Mouse (Mus musculus): Measurements from ENCODE around the gene Jak2. TPM values are rescaled to one million over a fixed set of nuclear protein-coding genes. Genes with fewer than 3 reads are reported as not detected.

Gene Jak2
- 10 to 100 TPM; 26.1 to 27.5 TPM for total RNA-seq (2021)

DNA sequence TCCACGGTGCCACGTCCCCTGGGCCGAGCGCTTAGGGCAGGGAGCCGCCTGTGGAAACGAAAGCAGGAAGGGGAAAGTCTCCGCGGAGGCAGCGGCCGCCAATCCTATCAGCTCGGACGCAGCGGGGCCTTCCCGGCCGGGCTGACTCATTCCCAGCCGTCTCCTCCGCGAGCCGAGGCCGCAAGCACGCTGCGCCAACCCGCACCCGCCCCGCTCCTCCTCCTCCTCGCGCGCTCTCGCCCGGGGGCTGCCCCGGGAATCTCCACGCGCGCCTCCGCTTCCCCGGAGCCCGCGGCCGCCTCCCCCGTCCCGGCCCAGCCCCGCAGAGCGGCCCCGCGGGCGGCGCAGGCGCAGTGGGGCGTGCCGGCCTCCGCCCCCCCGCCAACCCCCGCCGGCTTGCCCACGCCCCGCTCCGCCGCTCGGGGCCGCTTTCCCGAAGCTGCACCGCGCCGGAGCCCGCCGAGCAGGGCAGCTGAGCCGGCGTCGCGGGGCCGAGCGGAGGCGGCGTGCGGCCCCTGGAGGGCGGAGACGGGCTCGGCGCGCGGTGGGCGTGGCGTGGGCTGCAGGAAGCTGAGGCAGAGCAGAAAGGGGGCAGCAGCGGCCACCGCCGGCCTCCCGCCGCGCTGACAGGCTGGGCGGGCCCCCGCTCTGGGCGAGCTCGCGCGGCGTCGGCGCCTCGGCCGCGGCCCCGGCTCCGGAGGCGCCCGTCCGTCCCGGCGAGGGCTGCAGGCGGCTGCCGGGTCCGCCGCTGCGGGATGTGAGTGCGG is at the start of gene Jak2:
Gene Jak2 (plus strand): TSS at position 638 of the 767 bp plus-strand sequence.
- DNase-seq (ENCODE audit: extremely low spot score in 1 of 2, low spot score in 1 of 2), result peak; percentile 77 to 85

- DNase-seq (ENCODE audit: extremely low spot score in 1 of 2, low spot score in 1 of 2), result no peak
Measured at GRCm38 (mm10) chr19:29203337-29203736, 48.3 kb upstream of the Jak2 start.

GRCm38 (mm10) chr19:29204583-29204982 is 47.0 kb upstream of the Jak2 start:
- DNase-seq (ENCODE audit: extremely low spot score in 1 of 2, low spot score in 1 of 2), result no peak

GRCm38 (mm10) chr19:29205267-29205666 is 46.4 kb upstream of the Jak2 start:
- DNase-seq (ENCODE audit: extremely low spot score in 1 of 2, low spot score in 1 of 2), result no peak

- no peak for DNase-seq (ENCODE audit: extremely low spot score in 1 of 2, low spot score in 1 of 2)
Measured at GRCm38 (mm10) chr19:29209898-29210297, 41.7 kb upstream of the Jak2 start.

GRCm38 (mm10) chr19:29210319-29210718 is 41.3 kb upstream of the Jak2 start:
- no peak for DNase-seq (ENCODE audit: extremely low spot score in 1 of 2, low spot score in 1 of 2)

DNA sequence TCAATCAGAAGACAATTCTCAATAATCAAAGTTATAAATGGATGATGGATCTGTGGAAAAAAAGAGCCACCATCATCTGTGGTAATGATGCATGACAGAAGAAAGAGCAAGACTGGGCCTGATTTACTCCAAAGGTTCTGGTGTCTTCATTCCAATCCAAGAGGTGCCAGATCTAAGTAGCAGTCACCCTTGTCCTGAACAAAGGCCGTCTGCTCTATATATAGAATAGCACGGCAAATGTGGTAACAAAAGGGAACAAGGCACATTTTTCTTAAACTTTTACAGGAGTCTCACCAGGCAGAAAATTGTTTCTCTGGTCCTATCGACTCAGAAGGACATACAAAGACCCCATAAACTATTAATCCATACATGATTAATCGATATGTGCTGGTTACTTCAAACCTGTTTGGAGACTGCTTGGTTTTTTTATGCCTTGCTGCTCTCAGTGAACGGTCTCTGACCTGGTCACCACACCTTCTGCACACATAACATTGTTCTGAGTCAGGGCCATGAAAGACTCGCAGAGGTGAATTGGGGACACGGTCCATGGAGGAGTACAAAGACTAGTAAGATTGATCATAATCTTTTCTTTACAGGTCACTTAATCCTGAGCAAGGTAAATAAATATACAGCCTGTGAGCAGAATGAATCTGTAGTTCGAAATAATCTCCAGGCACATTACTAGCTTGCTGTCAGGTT is 35.7 kb upstream of the Jak2 start:
- no peak for DNase-seq (ENCODE audit: extremely low spot score in 1 of 2, low spot score in 1 of 2)

DNA sequence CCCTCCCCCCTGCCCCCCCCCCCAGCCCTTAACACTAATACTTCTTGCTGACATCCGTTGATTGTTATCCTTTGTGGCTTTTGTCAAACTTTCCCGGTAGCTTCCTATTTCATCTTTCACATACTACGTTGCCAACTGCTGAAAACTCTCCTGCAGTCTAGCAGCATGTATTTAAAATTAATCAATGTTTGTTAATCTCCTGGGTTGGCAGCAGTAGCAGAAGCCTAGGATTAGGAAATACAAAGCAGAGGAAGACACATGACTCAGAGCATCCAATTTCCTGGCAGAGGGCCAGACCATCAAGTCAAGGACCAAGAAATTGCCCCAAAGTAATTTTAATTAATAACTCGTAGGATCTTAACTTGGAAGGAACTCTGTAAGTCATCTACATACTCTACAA is 29.8 kb upstream of the Jak2 start:
- no peak for DNase-seq (ENCODE audit: extremely low spot score in 1 of 2, low spot score in 1 of 2)

DNA sequence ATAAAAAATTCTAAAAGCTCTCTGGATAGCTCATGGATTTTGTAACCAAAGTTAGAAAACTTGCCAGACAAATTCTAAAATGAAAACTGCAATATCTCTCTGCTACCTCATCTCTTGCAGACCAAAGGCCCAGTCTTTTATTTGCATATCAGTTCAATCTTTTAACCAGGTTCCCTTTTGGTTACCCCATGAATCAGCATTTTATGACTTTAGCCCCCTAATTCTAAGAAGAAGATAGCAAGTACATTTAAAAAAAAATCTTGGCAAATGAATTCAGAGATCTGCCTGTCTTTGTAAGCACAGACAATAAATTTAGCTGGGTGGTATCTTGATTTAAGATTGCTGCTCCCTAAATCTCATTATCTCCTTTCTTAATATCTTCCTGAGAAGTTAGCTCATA is 26.7 kb upstream of the Jak2 start:
- no peak for DNase-seq (ENCODE audit: extremely low spot score in 1 of 2, low spot score in 1 of 2)

DNA sequence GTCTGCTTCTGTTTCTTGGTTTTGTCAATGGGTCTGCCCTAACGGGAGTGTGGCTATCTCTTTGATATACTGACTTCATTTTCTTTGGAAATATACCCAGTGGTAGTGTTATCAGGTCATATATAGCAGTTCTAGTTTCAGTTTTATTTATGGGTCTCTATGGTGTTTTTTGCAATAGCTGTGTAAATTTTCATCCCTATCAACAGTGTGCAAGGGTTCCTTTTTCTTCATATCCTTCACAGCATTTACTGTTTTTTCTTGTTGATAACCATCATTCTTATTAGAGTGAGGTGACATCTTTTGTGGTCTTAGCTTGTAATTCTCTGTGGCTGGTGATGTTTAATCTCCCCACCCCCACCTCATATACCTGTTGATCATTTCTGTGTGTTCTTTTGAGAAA is 24.6 kb upstream of the Jak2 start:
- no peak for DNase-seq (ENCODE audit: extremely low spot score in 1 of 2, low spot score in 1 of 2)

- no peak for DNase-seq (ENCODE audit: extremely low spot score in 1 of 2, low spot score in 1 of 2)
Measured at GRCm38 (mm10) chr19:29227941-29228590, 23.6 kb upstream of the Jak2 start.

DNA sequence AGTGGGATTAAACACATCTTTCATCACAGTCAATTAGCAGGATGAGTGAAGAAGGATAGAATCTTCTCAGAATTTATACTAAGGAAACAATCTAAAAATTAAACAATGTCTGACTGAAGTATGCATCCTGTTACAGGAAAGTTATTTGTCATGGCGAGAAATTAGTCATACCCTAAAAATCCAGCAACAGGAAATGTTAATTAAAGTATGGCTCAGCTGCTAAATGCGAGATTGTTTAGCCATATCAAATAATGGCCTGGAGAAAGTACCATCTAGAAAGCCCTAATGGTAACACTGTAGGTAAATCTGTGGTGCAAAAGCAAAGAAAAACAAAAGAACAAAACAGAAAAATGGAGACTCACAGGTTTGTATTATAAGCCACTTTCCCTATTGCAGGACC is 22.6 kb upstream of the Jak2 start:
- no peak for DNase-seq (ENCODE audit: extremely low spot score in 1 of 2, low spot score in 1 of 2)

- no peak for DNase-seq (ENCODE audit: extremely low spot score in 1 of 2, low spot score in 1 of 2)
Measured at GRCm38 (mm10) chr19:29232738-29233137, 18.9 kb upstream of the Jak2 start.

- no peak for DNase-seq (ENCODE audit: extremely low spot score in 1 of 2, low spot score in 1 of 2)
Measured at GRCm38 (mm10) chr19:29236658-29237385, 14.8 kb upstream of the Jak2 start.

- DNase-seq (ENCODE audit: extremely low spot score in 1 of 2, low spot score in 1 of 2), result no peak
Measured at GRCm38 (mm10) chr19:29238171-29238570, 13.5 kb upstream of the Jak2 start.

GRCm38 (mm10) chr19:29239513-29240235 is 12.0 kb upstream of the Jak2 start:
- no peak for DNase-seq (ENCODE audit: extremely low spot score in 1 of 2, low spot score in 1 of 2)

- no peak for DNase-seq (ENCODE audit: extremely low spot score in 1 of 2, low spot score in 1 of 2)
Measured at GRCm38 (mm10) chr19:29240676-29241075, 11.0 kb upstream of the Jak2 start.

- DNase-seq (ENCODE audit: extremely low spot score in 1 of 2, low spot score in 1 of 2), result no peak
Measured at GRCm38 (mm10) chr19:29241581-29241980, 10.0 kb upstream of the Jak2 start.

- DNase-seq (ENCODE audit: extremely low spot score in 1 of 2, low spot score in 1 of 2), result no peak
Measured at GRCm38 (mm10) chr19:29249933-29250332, 1.7 kb upstream of the Jak2 start.
